Mouse (Mus musculus) E14TG2a.4 (cell line): ENCODE measurements around the gene Gm42674.

ENCODE experiments used
- CTCF ChIP-seq: conservative IDR thresholded peaks from 2 replicates; pipeline ENCODE4 v1.5.1; 2014; ENCODE audit warnings: low read length
- NANOG ChIP-seq: IDR thresholded peaks from 2 replicates; pipeline ENCODE4 v1.6.1; 2014; ENCODE audit warnings: borderline replicate concordance, low read length, mixed read lengths

DNA sequence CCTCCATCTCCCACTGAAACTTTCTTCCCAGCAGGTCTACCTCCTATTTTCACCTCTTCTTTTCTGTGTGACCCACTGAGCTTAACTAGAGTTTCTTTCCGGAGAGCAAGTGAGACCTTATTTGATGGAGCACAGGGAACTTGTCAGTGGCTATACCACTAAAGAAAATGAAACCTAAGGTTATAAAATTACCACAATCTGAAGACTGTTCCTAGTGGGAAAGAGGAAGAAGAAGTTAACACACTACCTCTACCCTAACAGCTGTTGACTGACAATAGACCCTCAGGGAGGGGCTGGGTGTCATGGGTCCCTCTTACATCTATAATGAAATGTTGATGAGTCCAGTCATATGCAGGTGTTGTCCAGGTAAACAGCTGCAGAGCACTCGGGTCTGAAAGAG is 30.3 kb downstream of the Gm42674 start:
- TF ChIP-seq CTCF (no peak), NANOG (no peak)
